Mouse (Mus musculus) erythroid progenitor cell, adult 5-6 weeks (primary cell): ENCODE data around the gene Smarca2. TPM values are rescaled to one million over a fixed set of nuclear protein-coding genes. Genes with fewer than 3 reads are reported as not detected.
"Not testable (repeated sequence)": the region's sequence is repeated elsewhere in the genome, so short reads cannot be mapped to it uniquely, and the experiment has no call there.

Experiments used
- ATAC-seq: replicated peaks from 2 replicates; pipeline ENCODE4 v1.8.0; 2016; ENCODE audit warnings: moderate number of reproducible peaks, mild to moderate bottlenecking, moderate TSS enrichment, inconsistent platforms; ENCODE audit not compliant: poor library complexity, low FRiP score, severe bottlenecking
- total RNA-seq, 2 experiments: library from RNA; stranded (forward) in 1 of 2; stranded (reverse) in 1 of 2; fragments of 150-400 nt in 1 of 2; fragments of 186-747, 209-891 nt in 1 of 2; gene quantifications; 2 replicates each; pipeline versions ENCODE4 v1.2.3 to v1.2.4; 2015 to 2017; ENCODE audit warnings: low replicate concordance in 2 of 2

Smarca2 gene
- total RNA-seq, 2 experiments from 2014 or later: 12.0 to 41.5 TPM

DNA sequence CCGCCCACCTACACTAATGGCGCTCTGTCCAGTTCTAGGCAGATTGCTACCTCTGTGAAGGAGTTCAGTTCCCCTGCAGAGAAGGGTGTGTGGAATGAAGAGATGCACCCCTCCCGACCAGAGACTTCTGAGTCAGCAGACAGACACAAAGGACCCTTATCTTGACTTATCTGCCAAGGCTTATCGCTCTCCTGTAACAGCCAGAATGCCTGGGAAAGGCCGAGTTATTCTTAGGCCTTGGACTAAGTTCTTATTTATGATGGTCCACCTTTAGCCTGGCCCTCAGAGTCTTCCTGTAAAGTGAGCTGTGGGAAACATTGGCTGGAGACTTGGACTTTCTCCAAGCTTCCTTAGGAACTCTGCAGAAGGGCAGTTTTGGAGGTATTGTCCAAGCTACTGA, 8.8 kb downstream of the Smarca2 start:
- ATAC-seq: no peak

DNA sequence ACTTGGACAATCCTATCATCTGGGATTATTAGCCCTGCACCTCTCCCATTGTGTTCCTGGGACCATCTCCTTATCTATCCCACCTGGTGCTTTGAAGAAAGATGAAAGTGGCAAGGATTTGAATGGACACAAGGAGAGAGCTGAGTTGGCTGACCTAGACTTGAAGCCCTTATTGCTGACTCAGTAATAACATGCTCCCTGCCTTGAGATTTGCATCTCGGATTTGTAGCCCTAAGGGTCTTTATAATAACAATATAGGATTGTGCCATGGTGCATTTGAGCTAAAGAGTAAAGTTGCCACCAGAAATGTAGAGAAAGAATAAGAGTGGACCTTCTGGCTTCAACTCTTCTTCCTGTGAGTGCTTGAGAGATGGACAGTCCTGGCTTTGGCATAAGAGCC, 11.4 kb downstream of the Smarca2 start:
- no peak for ATAC-seq

DNA sequence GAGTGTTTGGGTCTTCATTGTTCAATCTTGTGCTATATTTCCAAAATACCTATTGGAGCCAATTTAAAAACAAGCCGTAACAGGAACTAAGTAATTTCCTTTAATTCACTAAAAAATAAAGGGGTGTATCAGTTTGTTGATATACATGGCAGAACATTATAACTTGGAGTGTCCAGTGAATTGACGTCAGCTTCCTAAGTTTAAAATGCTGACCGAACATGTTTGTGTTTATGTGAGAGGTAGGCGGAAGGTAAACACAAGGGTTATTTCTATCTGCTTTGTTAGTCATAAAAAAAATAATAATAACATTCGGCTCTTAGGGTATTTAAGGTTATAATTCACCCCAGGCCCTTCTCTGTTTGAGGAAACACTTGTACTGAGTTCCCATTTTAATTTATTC, 12.4 kb downstream of the Smarca2 start:
- no peak for ATAC-seq

DNA sequence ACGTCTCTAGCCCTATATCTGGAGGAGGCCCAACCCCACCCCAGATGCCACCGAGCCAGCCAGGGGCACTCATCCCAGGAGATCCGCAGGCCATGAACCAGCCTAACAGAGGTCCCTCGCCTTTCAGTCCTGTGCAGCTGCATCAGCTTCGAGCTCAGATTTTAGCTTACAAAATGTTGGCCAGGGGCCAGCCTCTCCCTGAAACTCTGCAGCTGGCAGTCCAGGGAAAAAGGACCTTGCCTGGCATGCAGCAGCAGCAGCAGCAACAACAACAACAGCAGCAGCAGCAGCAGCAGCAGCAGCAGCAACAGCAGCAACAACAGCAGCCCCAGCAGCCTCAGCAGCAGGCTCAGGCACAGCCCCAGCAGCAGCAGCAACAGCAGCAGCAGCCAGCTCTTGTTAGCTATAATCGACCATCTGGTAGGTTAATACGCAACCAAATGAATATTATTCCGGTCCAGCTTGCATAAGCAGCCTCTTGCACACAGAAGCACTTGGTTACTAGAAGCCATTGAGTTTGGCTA, 25.9 kb downstream of the Smarca2 start:
- ATAC-seq: no peak

DNA sequence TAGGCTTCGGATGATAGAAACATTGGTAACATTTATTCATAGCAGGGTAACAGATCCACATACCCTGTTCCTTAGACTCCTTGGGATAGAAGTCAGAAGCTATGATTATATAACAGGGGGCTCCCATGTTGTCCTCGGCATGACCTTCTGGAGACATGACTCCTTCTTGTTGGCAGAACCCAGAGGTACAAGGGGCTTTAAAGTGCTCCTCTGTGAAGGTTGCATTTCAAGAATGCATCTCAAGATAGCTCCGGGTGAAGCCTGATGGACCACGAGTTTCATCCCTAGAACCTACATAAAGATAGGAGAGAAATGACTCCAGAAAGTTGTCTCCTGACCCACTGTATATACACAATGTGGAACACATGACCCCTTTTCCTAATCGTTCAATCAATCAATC, 27.4 kb downstream of the Smarca2 start:
- ATAC-seq: no peak

DNA sequence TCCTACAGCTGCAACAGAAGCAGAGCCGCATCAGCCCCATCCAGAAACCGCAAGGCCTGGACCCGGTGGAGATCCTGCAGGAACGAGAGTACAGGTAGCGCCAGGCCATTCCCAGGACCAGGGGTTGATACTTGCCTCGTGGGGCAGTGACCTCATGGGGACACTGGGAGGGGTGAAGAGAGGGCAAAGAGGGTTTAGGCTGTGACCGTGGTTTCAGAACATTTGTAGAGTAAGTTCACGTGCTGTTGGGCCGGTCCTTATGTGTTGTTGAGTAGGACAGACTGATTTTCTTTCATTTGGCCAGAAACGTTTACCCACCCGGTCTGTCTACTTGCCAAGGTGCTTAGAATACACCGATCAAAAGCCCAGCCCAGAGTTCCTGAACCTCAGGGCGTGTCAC, 35.7 kb downstream of the Smarca2 start:
- ATAC-seq: no peak

DNA sequence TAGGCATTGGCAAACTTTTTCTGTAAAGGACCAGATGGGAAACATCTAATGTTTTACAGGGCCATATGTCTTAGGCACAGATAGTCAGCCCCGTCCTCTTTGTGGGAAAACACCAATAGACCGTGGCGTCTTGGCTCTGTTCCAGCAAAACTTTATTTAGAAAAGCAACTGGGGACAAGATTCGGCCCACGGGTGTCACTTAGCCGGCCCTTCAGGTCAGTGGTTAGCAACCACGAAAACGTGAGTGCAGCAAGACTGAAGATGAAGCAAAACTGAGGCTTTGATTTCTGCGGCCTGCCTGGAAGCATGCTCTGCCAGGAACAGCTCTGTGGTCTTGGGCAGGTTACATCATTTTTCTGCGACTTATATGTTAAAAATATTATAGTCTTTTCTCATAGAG, 36.4 kb downstream of the Smarca2 start:
- ATAC-seq: no peak

DNA sequence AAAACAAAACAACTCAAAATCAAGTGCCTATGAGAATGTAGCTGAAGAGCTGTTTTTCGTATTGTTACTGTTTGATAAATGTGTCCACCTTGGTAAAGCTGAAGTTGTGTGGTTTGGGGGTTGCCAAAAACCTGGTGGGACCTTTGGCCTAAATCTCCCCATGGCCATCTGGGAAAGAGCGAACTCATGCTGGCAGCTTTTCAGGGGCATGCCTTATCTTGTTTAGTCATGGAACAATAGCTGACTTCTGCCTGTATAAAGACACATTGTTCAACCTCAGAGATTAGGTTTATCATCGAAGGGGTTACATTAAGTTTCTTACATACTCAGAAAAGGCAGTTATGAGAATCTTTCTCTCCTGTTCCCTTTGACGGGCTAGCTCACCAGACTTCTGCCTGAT, 38.2 kb downstream of the Smarca2 start:
- ATAC-seq: no peak

DNA sequence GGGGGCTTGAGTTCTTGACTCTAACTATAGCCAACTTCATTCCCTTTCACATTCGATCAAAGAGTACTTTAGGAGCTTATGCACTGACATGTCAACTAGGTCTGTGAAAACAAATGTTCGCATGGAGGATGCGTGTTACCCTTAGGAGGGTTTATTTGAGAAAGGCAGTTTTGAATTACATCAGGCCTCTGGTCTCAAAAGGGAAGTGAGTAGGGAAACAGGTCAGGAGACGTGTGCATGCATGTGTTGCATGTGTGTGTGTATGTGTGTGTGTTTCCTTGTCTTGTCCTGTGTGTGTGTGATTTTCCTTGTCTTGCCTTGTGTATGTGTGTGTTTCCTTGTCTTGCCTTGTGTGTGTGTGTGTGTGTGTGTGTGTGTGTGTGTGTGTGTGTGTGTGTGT, 39.1 kb downstream of the Smarca2 start:
- no peak for ATAC-seq

DNA sequence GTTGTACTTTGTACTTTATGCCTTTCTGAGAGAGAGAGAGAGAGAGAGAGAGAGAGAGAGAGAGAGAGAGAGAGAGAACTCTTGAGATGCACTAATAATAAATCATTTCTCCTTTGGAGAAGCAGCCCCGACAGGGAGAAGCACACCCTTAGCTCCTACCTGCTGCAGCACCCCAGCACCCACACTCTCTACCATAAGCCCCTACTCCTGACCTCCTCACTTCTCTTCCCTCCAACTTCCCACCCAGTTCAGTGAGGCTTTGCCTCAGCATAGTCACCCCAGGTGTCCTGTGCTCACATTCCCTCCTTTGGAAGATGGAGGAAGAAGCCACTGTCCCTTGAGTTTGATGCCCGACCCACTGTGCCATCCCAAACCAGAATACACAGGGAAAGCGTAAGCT, 40.2 kb downstream of the Smarca2 start:
- ATAC-seq: no peak

DNA sequence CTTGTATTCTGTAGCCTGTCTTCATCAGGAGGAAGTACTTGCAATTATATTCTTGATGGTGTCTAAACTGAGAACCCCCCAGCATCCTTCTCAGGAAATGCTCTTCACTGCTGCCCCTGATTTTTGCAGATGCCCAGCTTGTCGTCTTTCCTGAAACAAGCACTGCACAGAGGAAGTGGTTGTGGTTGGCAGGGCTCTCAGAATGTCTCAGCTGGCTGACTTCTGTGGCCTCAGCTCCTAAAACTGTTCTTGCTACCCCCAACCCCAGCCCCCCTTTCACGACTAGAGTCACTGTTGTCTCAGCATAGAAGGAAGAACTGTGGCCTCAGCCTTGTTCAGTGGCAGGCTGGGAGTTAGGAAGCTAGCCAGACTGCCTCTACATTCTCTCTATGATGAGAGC, 41.3 kb downstream of the Smarca2 start:
- ATAC-seq: no peak

DNA sequence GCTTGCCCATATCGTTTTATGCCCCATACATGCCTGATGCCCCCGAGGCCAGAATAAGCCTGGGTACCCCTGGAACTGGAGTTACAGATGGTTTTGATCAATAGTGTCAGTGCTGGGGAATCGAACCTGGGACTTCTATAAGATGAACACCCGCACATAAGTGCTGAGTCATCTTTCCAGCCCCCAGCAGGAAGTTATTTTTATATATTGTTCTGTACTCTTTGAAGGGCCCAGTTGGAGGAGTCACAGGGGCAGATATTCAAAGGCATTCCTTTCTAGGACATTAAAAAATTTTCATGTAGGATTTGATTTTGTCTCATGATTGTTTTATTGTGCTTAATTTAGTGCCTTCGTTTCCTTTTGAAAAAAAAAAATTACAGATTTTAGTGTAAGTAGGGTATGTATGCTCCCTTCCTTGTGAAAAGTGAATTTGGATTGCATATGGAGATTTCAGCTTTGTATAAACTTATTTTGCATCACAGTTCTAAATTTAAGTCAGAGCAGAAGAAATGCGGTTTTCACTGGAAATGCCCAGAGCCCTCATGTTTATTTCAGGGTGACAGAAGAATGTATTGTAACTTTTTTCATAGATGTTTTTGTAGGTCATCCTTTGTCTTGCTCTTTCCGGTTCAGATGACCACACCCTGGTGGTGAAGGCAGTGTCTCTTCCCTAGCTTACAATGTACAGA, 45.9 kb downstream of the Smarca2 start:
- ATAC-seq: no peak

DNA sequence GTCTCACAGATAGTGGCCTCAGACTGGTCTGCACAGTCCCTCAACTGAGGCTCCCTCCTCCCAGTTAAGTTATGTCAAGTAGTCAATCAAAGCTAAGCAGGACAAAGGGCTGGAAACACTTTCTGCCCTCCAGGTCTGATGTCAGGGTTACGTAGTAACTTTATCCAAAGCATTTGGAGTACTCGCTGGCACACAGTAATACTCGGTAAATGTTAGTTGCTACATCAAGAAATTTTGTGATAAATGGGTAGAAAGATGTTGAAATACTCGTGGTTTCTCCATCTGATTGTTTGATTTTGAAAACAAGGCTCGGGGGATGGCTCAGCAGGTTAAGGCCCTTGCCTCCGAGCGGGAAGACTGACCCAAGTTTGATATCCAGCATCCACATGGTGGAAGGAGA, 53.5 kb downstream of the Smarca2 start:
- ATAC-seq: no peak

DNA sequence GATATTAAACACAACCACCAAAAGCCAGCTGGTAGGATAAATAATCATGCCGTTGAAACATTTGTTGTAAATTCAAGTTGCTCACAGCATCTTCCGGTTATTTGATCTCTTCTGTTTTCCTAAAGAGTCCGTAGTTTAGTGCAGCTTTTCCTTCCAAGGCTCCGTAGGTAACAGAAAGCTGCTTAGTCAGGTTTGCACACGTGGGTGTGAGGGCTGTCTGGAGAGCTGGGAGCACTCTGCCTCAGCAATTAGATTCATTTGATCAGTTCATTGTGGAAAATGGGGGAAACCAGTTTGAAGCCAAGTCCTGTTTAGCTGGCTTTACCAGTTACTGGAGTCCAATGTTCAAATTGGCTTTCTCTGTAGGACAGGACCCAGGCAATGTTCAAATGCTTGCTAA, 55.1 kb downstream of the Smarca2 start:
- no peak for ATAC-seq

DNA sequence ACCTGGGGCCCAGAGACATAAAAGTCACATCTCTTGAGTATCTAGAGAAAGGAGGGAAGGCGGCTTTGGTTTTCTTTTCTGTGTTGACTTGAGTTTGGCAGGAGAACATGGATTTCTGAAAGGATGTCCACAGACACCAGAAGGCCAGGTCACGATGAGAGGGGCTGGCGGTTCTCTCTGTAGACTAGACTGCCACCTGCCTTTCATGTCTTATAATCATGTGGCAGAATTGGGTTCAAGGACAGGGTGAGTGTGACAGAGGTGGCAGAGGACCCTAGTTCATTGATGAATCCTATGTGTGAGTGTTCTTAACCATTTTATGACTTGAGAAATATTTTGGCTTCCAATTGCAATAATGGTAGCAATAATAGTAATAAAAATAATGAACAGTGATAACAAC, 56.3 kb downstream of the Smarca2 start:
- no peak for ATAC-seq

DNA sequence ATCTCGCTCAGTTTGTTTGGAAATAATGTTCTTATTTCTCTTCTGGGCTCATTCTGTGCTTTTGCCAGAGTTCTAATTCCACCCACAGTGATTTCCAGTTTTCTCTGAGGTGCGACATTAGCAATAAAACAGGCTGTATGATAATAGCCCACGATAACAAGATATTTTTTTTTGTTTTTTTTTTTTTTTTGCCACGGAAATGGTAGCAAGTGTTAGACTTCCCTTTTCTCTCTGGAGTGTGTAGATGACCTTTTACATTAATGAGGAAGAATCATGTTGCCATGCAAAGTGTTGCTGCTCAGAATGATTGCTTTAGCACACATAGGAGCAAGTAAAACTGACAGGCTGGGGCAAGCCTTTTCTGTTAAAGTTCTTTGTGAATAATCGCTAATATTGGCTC, 61.5 kb downstream of the Smarca2 start:
- ATAC-seq: no peak

DNA sequence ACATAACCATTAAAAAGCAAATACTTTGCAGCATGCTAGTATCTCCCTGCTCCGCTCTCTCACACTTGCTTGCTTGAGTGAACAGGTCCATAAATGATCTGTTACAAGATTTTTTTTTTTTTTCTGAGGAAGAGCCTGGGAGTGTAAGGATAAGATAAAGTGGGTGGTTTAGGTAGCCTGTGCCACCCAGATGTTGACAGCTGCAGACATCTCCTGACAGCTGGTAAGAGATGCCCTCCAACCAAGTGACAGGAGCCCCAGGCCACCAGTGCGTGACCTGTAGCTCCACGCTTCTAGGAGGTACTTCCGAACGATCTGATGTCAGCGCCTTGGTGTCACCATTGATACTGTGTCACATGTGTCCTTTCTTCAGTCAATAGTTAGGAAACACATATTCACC, 65.2 kb downstream of the Smarca2 start:
- ATAC-seq: no peak

DNA sequence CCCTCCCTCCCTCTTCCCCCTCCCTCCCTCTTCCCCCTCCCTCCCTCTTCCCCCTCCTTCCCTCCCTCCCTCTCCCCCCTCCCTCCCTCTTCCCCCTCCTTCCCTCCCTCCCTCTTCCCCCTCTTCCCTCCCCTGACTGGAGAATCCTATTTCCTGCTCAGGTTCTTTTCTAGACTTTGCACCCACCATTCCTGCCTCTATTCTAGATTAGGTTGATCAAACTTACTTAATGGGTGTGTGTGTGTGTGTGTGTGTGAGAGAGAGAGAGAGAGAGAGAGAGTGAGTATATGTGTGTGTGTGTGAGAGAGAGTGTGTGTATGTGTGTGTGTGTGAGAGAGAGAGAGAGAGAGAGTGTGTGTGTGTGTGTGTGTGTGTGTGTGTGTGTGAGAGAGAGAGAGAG, 66.6 kb downstream of the Smarca2 start:
- ATAC-seq: not testable (repeated sequence)

DNA sequence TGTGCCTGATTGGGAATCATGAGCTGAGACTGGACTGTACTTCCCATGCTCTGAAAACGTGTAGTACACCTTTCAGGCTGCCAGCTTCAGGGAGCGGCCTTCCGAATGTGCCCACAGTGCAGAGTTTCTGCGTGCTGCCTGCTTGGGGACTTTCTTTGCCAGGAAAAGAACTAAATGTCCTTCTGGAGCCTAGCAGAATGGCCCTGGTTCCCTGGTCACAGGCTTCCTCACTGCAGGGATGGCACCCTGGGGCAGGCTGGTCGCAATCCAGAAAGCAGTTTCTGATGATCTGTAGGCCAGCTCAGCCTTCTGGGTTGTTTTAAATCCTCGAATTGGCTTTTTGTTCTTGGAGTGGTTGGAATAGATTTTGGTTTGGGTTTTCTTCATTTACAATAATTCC, 71.1 kb downstream of the Smarca2 start:
- ATAC-seq: no peak

DNA sequence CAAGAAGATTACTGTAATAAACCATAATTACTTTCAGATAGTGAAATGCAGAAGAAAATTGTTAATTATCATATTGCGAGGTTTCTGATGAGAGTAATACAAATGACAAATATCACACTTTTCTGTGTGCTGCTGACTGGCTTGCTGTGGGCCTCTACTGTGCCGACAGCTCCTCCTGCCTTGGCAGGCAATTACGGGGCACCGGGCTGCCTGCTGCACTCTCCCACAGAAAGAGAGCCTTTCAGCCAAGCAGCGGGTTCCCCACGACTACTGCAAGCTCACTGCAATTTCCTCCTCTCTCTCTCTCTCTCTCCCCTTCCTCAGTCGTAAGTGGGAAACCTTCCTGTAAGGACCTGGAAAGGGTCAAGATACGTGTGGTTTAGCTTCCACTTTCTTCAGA, 73.7 kb downstream of the Smarca2 start:
- ATAC-seq: no peak

DNA sequence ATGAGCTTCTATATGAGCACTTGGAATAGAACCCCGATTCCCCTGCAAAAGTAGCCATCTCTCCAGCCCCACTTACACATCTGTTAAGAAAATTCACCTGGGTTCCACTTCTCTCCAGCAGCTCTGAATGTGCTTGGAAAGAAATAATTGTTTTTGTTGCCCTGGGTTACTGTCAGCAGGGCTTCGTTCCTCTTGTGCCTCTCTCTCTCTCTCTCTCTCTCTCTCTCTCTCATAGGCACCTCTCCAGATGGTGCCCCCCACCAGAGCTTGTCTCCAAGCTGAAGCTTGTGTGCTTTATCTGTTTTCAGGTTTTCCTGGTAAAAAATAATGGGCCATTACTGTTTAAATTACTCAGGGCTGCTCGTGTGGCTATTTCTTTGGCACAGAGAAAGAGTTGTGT, 74.8 kb downstream of the Smarca2 start:
- no peak for ATAC-seq

DNA sequence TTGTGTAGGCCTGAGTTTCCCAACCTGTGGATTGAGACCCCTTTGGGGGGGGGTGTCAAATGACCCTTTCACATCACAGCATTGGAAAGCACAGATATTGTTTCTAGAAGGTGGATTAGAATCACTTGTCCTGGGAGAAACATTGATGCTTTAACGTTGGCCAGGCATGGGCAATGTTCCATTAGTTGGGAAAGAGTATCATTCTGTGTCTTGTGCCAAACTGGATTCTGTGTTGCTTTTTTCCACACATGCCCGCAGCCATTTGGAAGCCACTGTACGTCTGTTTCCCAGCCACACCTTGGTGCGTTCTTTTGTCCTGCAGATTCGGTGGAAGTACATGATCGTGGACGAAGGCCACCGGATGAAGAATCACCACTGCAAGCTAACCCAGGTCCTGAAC, 76.7 kb downstream of the Smarca2 start:
- ATAC-seq: no peak
